Mouse (Mus musculus): Measurements from ENCODE around the gene Utf1. TPM values are rescaled to one million over a fixed set of nuclear protein-coding genes. Genes with fewer than 3 reads are reported as not detected.

The Utf1 gene
- total RNA-seq, 2 experiments from 2014 or later: not detected

GRCm38 (mm10) chr7:139937810-139938209 lies 5.8 kb upstream of the Utf1 start:
- no peak for DNase-seq (ENCODE audit: low spot score in 2 of 2)

DNA sequence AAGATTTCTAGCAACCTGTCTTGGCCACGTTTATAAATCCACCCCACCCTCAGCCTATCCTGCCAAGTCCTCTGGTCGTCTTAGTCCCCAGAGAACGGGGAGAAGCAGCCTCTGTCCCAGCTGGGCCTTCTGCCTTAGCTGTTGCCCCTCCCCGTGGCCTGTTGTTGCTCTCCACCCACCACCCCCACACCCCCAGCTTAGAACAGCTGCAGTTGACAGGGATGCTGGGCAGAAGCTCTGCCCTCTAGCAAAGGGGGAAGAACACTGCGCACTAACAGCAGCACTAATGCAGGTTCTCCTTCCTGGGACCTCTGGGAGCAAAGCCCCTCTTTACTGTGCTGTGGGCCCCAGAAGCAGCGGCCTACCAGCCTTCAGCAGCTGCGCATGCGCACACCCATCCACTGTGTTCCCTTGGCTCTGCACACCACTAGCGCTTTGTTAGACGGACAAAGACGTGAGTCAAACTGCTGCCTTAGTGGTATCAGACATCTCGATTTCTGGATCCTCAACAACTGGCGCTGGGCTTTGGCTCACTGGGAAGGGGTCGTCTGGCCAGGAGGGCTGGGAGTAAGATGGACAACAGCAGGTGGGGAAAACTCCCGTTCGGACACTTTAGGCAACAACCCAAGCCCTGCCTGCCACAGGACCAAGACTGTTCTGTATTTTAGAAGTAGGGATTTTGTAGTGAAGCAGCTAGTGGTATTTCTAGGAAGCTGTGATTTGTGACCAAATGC lies 2.9 kb upstream of the Utf1 start:
- DNase-seq (ENCODE audit: low spot score in 2 of 2): no peak

DNA sequence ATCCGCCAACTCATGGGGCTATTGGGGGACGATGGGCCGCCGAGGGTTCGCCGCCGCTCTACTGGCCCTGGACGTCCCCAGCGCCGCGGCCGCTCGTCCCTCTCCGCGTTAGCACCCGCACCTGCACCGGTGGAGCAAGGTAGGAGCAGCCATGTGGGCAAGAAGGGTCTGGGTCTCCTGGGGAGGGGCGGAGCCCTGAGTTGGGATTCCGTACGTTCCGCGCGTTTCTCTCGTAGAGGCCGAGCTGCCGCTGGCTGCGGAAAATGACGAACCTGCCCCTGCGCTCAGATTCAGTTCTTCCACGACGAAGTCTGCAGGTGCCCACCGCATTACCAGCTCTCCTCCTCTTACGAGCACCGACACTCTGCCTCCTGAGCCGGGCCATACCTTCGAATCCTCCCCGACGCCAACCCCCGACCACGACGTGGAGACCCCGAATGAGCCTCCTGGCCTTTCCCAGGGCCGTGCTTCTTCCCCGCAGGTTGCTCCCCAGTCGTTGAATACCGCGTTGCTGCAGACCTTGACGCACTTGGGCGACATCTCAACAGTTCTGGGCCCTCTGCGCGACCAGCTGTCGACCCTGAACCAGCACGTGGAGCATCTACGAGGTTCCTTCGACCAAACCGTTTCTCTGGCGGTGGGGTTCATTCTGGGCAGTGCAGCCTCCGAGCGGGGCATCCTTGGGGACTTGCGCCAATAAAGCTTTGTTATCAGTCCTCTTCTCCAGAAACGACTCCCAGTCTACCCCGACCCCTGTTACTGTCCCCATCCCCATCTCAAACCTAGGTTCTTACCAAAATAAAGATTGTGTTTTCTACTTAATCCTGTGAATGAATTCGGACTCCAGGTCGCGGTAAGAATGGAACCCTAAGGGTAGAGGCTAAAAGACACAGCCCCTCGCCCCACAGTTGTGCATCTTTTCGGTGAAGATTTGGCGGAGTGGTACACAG lies 977 bp downstream of the Utf1 start:
- no peak for DNase-seq (ENCODE audit: low spot score in 2 of 2)

DNA sequence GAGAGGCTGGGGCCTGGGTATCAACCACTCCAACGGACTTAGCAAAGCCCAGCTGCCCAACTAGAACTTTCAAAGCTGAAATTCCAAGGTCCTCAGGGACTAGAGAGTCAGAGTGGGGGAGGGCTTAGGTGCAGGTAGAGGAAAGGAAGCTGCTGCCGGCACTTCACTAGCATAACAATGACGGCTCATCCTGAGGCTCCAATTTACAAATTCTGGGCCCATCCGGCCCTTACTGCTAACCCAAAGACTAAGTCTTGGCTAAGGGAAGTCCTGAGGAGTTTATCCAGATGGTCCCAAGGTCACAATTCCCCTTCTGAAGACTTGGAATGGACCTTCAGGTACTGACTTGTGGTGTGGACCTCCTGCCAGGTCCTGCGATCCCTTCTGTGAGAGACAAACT lies 1.9 kb downstream of the Utf1 start:
- no peak for DNase-seq (ENCODE audit: low spot score in 2 of 2)

DNA sequence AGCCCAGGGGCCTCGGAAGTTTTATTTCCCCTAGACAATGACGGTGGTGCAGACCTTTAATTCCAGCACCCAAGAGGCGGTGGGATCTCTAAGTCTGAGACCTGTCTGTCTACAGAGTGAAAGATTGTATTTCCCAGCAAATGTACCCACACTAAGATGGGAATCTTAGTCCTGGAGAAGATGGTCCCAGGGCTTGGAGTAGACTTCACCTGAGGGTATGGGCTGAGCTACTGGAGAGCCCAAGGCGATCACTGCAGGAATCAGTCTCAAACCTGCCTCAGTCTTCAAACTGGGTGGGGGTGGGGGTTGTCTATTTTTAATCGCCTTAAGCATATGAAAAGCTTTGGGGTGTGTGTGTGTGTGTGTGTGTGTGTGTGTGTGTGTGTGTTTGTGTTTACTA lies 2.4 kb downstream of the Utf1 start:
- DNase-seq (ENCODE audit: low spot score in 2 of 2): no peak

- no peak for DNase-seq (ENCODE audit: low spot score in 2 of 2)
Observed at GRCm38 (mm10) chr7:139949893-139950282, 6.3 kb downstream of the Utf1 start.

DNA sequence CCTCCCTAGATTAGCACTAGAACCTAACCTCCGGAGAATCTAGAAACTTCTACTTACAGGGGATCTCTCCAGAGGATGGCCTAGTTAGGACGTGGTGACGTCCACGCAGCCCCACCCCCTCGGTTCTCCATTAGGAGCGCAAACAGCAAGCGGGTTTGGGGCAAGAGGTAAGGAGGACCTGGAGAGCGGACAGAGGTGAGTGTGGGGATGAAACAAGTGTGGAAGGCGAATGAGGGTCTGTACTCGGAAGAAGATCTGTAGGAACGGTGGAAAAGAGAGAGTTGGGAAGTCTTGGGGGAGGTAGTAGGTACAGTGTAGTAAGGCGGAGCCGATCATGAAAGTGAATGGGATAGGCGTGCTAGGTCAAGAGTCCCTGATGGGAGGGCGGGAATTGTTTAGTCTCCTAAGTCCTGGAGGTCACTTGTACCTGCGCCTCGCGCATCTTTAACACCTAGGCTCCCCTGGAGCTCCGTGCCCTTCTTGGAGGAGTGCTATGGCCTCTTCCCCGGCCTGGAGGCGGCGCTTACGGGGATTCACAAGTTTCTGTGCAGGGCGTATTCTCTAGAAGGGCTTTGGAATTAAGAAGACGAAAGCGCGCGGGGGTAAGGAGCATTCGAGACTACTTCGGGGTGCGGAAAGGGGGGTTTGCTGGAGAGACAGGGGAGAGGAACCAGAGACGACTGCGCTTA lies 6.8 kb downstream of the Utf1 start:
- DNase-seq (ENCODE audit: low spot score in 2 of 2): no peak

GRCm38 (mm10) chr7:139951079-139951478 lies 7.5 kb downstream of the Utf1 start:
- no peak for DNase-seq (ENCODE audit: low spot score in 2 of 2)

DNA sequence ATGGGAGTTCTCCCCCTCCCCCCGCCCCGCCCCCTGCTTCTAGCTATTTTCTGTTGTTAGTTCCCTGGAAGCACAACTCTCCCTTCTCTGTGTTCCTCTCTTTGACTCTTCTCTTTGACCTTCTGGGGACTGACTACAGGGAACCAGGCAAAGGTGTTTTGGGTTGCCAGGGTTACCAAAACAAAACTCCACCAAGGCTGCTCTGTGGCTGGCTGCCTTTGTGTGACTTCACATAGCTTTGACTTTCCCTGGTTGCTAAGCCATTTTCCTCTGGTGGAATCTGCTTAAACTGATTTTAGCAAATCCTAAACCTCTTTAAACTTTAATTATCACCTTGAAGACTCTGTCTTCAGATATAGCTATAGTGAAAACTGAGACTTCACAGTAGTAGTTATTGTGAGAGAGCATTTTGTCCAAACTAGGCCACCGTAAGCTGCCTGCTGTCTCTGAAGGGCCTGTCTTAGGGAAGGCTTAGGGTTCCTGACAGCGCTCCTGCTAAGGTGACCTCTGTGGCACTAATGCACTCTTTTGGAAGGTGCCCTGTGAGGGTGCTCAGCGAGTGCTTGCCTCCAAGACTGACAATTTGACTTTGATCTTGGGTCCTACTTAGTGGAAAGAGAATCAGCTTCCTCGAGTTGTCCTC lies 8.5 kb downstream of the Utf1 start:
- DNase-seq (ENCODE audit: low spot score in 2 of 2): no peak

GRCm38 (mm10) chr7:139955505-139955904 lies 11.9 kb downstream of the Utf1 start:
- no peak for DNase-seq (ENCODE audit: low spot score in 2 of 2)

DNA sequence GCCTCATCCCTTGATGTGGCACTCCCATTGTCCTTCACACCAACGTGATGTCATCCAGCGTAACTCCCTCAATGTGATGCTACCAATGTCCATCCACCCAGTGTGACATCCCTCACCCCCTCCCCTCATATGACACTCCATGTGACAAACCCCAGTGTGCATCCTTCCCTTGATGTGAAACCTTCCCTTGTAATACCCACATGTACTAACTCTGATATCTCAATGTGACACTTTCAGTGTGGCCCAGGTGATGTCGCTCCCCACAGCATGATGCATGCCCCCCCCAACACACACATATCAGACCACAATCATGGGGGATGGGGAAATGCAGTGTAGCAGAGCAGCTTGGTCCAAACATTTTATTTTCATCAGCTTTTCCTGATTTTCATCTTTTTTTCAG lies 13.1 kb downstream of the Utf1 start:
- no peak for DNase-seq (ENCODE audit: low spot score in 2 of 2)

- DNase-seq (ENCODE audit: low spot score in 2 of 2): no peak
Observed at GRCm38 (mm10) chr7:139957437-139957836, 13.8 kb downstream of the Utf1 start.

- no peak for DNase-seq (ENCODE audit: low spot score in 2 of 2)
Observed at GRCm38 (mm10) chr7:139957958-139958357, 14.4 kb downstream of the Utf1 start.

- DNase-seq (ENCODE audit: low spot score in 2 of 2): no peak
Observed at GRCm38 (mm10) chr7:139961141-139961540, 17.6 kb downstream of the Utf1 start.

DNA sequence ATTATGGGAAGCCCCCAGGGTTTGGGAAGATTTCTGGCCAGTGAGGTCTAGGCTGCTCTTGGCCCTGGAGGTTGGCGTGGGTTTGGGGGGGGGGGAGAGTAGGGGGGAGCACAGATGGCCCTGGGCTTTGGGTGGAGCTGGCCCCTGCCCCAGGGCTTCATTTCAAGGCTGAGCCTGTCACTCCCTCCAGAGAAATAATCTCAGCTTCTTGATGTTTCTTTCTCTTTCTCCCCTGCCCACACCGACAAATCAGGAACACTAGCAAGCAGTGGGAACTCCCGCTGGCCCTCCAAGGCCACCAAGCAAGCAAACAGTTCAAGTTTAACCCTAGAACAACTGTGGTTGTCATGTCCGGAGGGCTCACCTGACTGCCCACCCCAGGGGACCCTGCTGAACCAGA lies 20.2 kb downstream of the Utf1 start:
- no peak for DNase-seq (ENCODE audit: low spot score in 2 of 2)

- DNase-seq (ENCODE audit: low spot score in 2 of 2): no peak
Observed at GRCm38 (mm10) chr7:139967175-139967574, 23.6 kb downstream of the Utf1 start.

DNA sequence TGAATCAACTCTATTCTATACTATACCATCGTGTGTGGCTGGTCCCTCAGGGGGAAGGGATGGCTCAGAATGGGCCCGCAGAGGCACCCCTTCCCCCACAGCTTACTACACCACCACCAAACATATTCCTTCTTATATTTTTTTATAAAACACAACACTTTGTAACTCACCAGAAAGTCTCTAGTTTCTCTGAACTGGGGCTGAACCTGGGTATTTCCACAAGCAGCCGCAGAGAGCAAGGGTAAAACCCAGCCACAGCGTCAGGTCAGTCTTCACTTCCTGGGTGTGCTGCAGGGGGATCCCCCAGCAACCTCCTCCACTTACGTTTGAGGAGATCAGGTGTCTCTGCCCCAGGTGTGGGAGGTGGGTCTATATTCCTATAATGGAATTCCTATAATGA lies 24.8 kb downstream of the Utf1 start:
- DNase-seq (ENCODE audit: low spot score in 2 of 2): no peak

GRCm38 (mm10) chr7:139969348-139970130 lies 25.9 kb downstream of the Utf1 start:
- DNase-seq (ENCODE audit: low spot score in 2 of 2): peak; percentile 72 to 96

DNA sequence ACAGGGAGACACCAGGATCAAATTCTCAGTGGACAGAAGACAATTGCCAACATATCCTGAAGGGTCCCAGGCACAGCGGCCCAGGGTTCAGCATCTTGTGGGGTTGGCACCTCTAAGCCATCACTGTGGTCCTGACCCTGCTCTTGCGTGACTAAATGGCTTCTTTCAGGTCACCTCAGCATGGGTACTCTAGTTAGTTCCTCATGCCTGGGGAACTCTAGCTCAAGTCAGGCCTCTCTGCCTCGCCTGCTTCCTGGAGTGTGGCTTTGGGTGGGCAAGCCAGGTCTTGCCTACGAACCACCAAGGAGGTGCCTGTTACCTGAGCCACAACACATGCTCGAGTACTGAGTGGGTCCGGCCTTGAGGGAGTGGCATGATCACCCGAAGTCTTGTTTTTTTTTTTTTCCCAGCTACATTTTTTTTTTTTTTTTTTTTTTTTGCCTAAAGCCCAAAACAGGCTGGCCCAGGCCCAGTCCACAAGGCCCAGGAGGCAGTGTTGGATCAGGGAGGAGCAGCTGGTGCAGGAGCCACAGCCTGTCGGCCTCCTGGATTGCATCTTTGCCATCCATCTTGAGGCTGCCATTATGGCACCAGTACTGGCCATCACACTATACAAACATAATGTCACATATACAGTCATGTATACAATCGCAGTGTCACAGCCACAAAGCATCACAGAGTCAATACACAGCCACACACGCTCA lies 26.8 kb downstream of the Utf1 start:
- no peak for DNase-seq (ENCODE audit: low spot score in 2 of 2)

- no peak for DNase-seq (ENCODE audit: low spot score in 2 of 2)
Observed at GRCm38 (mm10) chr7:139970979-139971378, 27.4 kb downstream of the Utf1 start.

All from layer of hippocampus, adult 18-20 months (tissue).